Mouse (Mus musculus): ENCODE data around the gene Nsun4. TPM values are rescaled to one million over a fixed set of nuclear protein-coding genes. Genes with fewer than 3 reads are reported as not detected.

Nsun4 gene
- polyA plus RNA-seq, 2 experiments: 4.4 to 7.0 TPM

- TF ChIP-seq CTCF (IDR thresholded peaks at IDR 0.05; ENCODE audit: low read depth): peak; percentile 8; the same call in 1 of the 2 replicates
- no peak for TF ChIP-seq EP300 (IDR thresholded peaks at IDR 0.05; ENCODE audit: low read depth)
- DNase-seq (ENCODE audit: low read depth in 3 of 3, low spot score in 3 of 3) (no peak), ATAC-seq (ENCODE audit: insufficient read depth) (no peak)
- Histone ChIP-seq H3K27ac (peak overlapping the region; percentile 75), H3K9me3 (ENCODE audit: control insufficient read depth, low read length) (no peaks in the 10 kb centered on the region), H3K36me3 (replicated peaks; ENCODE audit: control insufficient read depth, insufficient read depth, low read depth) (peaks cover 20% of the 10 kb centered on the region), H3K4me1 (replicated peaks; ENCODE audit: control insufficient read depth in 2 of 2, insufficient read depth in 2 of 2, low read length in 1 of 2) (peaks cover 20 to 21% of the 10 kb centered on the region in 2 experiments), H3K9ac (replicated peaks) (peak overlapping the region; percentile 98), H3K4me3 (ENCODE audit: insufficient read depth in 1 of 2, low read depth in 2 of 2, low read length in 2 of 2) (peak overlapping the region; percentile 77 to 84), H3K27me3 (ENCODE audit: control insufficient read depth, insufficient read depth, low read length) (no peaks in the 10 kb centered on the region), H3K4me2 (ENCODE audit: low read depth) (peak overlapping the region; percentile 94)
- 35% methylated on average over 3 of the region's 3 CpGs for WGBS (ENCODE audit: insufficient replicate concordance)
Measured at GRCm38 (mm10) chr4:116077240-116078095, 23.8 kb upstream of the Nsun4 start.

GRCm38 (mm10) chr4:116076369-116077231 lies 22.9 kb upstream of the Nsun4 start:
- H3K4me3 ChIP-seq (ENCODE audit: insufficient read depth in 1 of 2, low read depth in 2 of 2, low read length in 2 of 2): peak overlapping the region; percentile 77 to 84
- WGBS (ENCODE audit: insufficient replicate concordance): under 1% methylated on average over 37 of the region's 37 CpGs

GRCm38 (mm10) chr4:116075631-116076368 lies 22.1 kb upstream of the Nsun4 start:
- TF ChIP-seq CTCF (IDR thresholded peaks at IDR 0.05; ENCODE audit: low read depth) (peak; percentile 36; the same call in 1 of the 2 replicates), EP300 (IDR thresholded peaks at IDR 0.05; ENCODE audit: low read depth) (no peak)
- Histone ChIP-seq H3K9me3 (ENCODE audit: control insufficient read depth, low read length) (no peaks in the 10 kb centered on the region), H3K36me3 (replicated peaks; ENCODE audit: control insufficient read depth, insufficient read depth, low read depth) (peaks cover 11% of the 10 kb centered on the region), H3K27me3 (ENCODE audit: control insufficient read depth, insufficient read depth, low read length) (no peaks in the 10 kb centered on the region), H3K4me2 (ENCODE audit: low read depth) (peak overlapping the region; percentile 94), H3K9ac (replicated peaks) (peak overlapping the region; percentile 98), H3K27ac (peak overlapping the region; percentile 75), H3K4me1 (replicated peaks; ENCODE audit: control insufficient read depth in 2 of 2, insufficient read depth in 2 of 2, low read length in 1 of 2) (peaks cover 20 to 21% of the 10 kb centered on the region in 2 experiments), H3K4me3 (ENCODE audit: insufficient read depth in 1 of 2, low read depth in 2 of 2, low read length in 2 of 2) (peak overlapping the region; percentile 77 to 84)
- WGBS (ENCODE audit: insufficient replicate concordance): under 1% methylated on average over 77 of the region's 77 CpGs
- ATAC-seq (ENCODE audit: insufficient read depth) (peak; percentile 52), DNase-seq (ENCODE audit: low read depth in 3 of 3, low spot score in 3 of 3) (peak in 1 of 3 experiments; percentile 38)

More at GRCm38 (mm10) chr4:116076369-116077231, 22.9 kb upstream of the Nsun4 start:
- peak overlapping the region; percentile 98 for H3K9ac ChIP-seq (replicated peaks)
- ATAC-seq (ENCODE audit: insufficient read depth) (peak; percentile 12), DNase-seq (ENCODE audit: low read depth in 3 of 3, low spot score in 3 of 3) (no peak)
- TF ChIP-seq CTCF (IDR thresholded peaks at IDR 0.05; ENCODE audit: low read depth): no peak
- no peak for TF ChIP-seq EP300 (IDR thresholded peaks at IDR 0.05; ENCODE audit: low read depth)
- no peaks in the 10 kb centered on the region for H3K9me3 ChIP-seq (ENCODE audit: control insufficient read depth, low read length)
- peak overlapping the region; percentile 75 for H3K27ac ChIP-seq
- H3K27me3 ChIP-seq (ENCODE audit: control insufficient read depth, insufficient read depth, low read length): no peaks in the 10 kb centered on the region
- peaks cover 20 to 21% of the 10 kb centered on the region in 2 experiments for H3K4me1 ChIP-seq (replicated peaks; ENCODE audit: control insufficient read depth in 2 of 2, insufficient read depth in 2 of 2, low read length in 1 of 2)
- H3K4me2 ChIP-seq (ENCODE audit: low read depth): peak overlapping the region; percentile 94
- peaks cover 19% of the 10 kb centered on the region for H3K36me3 ChIP-seq (replicated peaks; ENCODE audit: control insufficient read depth, insufficient read depth, low read depth)

GRCm38 (mm10) chr4:116074861-116075620 lies 21.4 kb upstream of the Nsun4 start, which contains the start of the genes Uqcrh and Lrrc41:
Gene Uqcrh (minus strand): TSS chr4:116075071.
Gene Lrrc41 (plus strand): TSS chr4:116075269.
- Histone ChIP-seq H3K9ac (replicated peaks) (peak within 1 kb of the TSS; percentile 98), H3K4me2 (ENCODE audit: low read depth) (peak within 1 kb of the TSS; percentile 94), H3K27ac (peak within 1 kb of the TSS; percentile 75), H3K4me1 (replicated peaks; ENCODE audit: control insufficient read depth in 2 of 2, insufficient read depth in 2 of 2, low read length in 1 of 2) (peaks cover 20 to 21% of the 10 kb centered on the region in 2 experiments), H3K36me3 (replicated peaks; ENCODE audit: control insufficient read depth, insufficient read depth, low read depth) (peaks cover 10% of the 10 kb centered on the region), H3K4me3 (ENCODE audit: insufficient read depth in 1 of 2, low read depth in 2 of 2, low read length in 2 of 2) (peak within 1 kb of the TSS; percentile 84 to 96), H3K27me3 (ENCODE audit: control insufficient read depth, insufficient read depth, low read length) (no peaks in the 10 kb centered on the region), H3K9me3 (ENCODE audit: control insufficient read depth, low read length) (no peaks in the 10 kb centered on the region)
- WGBS (ENCODE audit: insufficient replicate concordance): under 1% methylated on average over 55 of the region's 55 CpGs
- peak; percentile 60 for TF ChIP-seq EP300 (IDR thresholded peaks at IDR 0.05; ENCODE audit: low read depth)
- TF ChIP-seq CTCF (IDR thresholded peaks at IDR 0.05; ENCODE audit: low read depth): peak; percentile 24; the same call in 1 of the 2 replicates
- peak; percentile 89 for ATAC-seq (ENCODE audit: insufficient read depth)
- peak; percentile 92 to 94 (median 92) for DNase-seq (ENCODE audit: low read depth in 3 of 3, low spot score in 3 of 3)

All from liver, embryonic 14.5 days (tissue).